Comparison of ENCODE assay signal across 35 mouse cellular contexts in the genomic region with DNA sequence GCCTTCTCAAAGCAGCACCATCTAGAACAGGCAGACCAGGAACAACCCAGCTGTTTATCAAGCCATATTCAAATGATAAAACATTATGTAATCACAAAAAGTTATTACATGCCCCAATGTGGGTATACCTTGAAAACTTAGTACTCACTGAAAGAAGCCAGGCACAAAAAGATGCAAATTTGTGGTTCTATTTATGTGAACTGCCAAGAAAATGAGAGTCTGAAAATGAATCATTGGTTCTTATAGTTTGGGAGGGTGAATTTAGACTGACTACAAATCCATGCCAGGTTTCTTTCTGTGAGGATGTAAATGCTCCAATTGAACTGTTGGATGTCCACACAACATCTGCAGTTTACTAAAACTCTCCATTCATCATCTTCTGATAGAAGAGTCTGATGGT.
"Had no signal": no experiment of that assay in that cellular context is flagged by ENCODE, and none has a peak within 500 bp of the region (broad histone marks: within the 10 kb centered on the region; RNA-seq: fewer than 3 reads in every experiment).

No protein-coding gene starts in this region.

- H3K36me3 ChIP-seq: heart, embryonic 12.5 days; heart, embryonic 13.5 days; heart, embryonic 15.5 days; hindbrain, embryonic 10.5 days; hindbrain, embryonic 12.5 days; hindbrain, embryonic 13.5 days; hindbrain, embryonic 15.5 days; intestine, embryonic 15.5 days; kidney, embryonic 15.5 days had no signal

- H3K4me2 ChIP-seq: heart, embryonic 11.5 days; heart, embryonic 12.5 days; heart, embryonic 13.5 days; heart, embryonic 15.5 days; hindbrain, embryonic 12.5 days; hindbrain, embryonic 13.5 days; hindbrain, embryonic 14.5 days; hindbrain, embryonic 15.5 days; intestine, embryonic 15.5 days; kidney, embryonic 15.5 days had no signal

- H3K27ac ChIP-seq: heart, embryonic 13.5 days; heart, embryonic 15.5 days; hindbrain, embryonic 10.5 days; hindbrain, embryonic 12.5 days; hindbrain, embryonic 13.5 days; hindbrain, embryonic 14.5 days; hindbrain, embryonic 15.5 days; hindbrain, postnatal 0 days; intestine, embryonic 15.5 days; kidney, embryonic 15.5 days; kidney, postnatal 0 days; layer of hippocampus, adult 2 months; left cerebral cortex, adult 2 months had no signal

- H3K4me1 ChIP-seq: heart, embryonic 12.5 days; heart, embryonic 13.5 days; heart, embryonic 15.5 days; hindbrain, embryonic 10.5 days; hindbrain, embryonic 12.5 days; hindbrain, embryonic 13.5 days; hindbrain, embryonic 15.5 days; intestine, embryonic 15.5 days; kidney, embryonic 15.5 days had no signal

- H3K9ac ChIP-seq: heart, embryonic 12.5 days; heart, embryonic 13.5 days; heart, embryonic 15.5 days; hindbrain, embryonic 12.5 days; hindbrain, embryonic 13.5 days; hindbrain, embryonic 14.5 days; hindbrain, embryonic 15.5 days; intestine, embryonic 15.5 days; kidney, embryonic 15.5 days had no signal

- H3K4me3 ChIP-seq: heart, embryonic 12.5 days; heart, embryonic 13.5 days; heart, embryonic 15.5 days; hindbrain, embryonic 10.5 days; hindbrain, embryonic 12.5 days; hindbrain, embryonic 13.5 days; hindbrain, embryonic 15.5 days; intestine, embryonic 15.5 days; kidney, embryonic 15.5 days; layer of hippocampus, adult 2 months; left cerebral cortex, adult 2 months had no signal

- H3K9me3 ChIP-seq: heart, embryonic 12.5 days; heart, embryonic 13.5 days; heart, embryonic 15.5 days; hindbrain, embryonic 10.5 days; hindbrain, embryonic 12.5 days; hindbrain, embryonic 13.5 days; hindbrain, embryonic 15.5 days; intestine, embryonic 15.5 days; kidney, embryonic 15.5 days had no signal

- DNase-seq: heart, postnatal 10 days; heart, postnatal 14 days; heart, postnatal 36 days; heart, postnatal 4 days; kidney, adult 11 months; kidney, adult 18-20 months; kidney, adult 2 months; kidney, adult 8-10 months; kidney, adult 9 months; kidney, postnatal 10 days; kidney, postnatal 14 days; kidney, postnatal 25 days; kidney, postnatal 36 days; kidney, postnatal 4 days; layer of hippocampus, adult 9-11 months; layer of hippocampus, postnatal 36 days had no signal

- ATAC-seq: hindbrain, embryonic 16.5 days; hindbrain, postnatal 0 days; inflammation-experienced regulatory T-cells, adult 6 months; intestine, embryonic 15.5 days; intestine, embryonic 16.5 days; intestine, postnatal 0 days had no signal

- H3K27me3 ChIP-seq: heart, embryonic 12.5 days; heart, embryonic 13.5 days; heart, embryonic 15.5 days; hindbrain, embryonic 12.5 days; hindbrain, embryonic 13.5 days; hindbrain, embryonic 15.5 days; intestine, embryonic 15.5 days; kidney, embryonic 15.5 days had no signal
